Mouse (Mus musculus): Measurements from ENCODE around the gene Myof.

DNA sequence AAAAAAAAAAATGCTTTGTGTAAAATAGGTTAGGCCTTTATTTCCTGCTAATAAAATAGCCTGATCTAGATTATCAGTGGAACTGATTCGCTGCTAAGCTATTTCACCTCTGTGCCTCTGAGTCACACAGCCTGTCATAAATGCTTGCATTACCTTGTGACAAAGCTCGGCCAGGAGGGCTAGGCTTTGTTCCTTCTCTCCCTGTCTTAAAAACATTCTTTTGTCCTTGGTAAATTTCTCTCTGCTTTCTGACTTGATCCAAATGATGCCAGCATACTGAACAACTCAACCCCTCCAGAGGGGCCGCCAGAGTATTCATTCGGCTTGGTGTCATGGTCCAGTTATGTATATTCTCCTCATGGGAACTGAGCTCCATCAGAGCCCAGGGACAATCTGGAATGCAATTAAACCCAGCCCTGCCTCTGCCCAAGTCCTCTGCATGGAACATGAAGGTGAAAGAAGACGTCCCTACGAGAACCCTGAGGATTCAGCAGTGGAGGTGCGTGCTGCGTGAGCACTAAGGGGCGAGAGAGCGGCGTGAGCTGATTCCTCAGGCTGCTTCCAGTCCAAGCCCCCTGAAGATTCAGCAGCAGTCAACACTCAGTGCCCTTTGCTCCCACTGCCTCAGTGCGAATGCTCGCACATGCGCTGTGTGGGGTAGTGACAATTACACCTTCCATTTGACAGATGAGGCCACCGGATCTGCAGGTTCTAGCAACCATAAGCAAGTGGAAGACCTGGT, 10.2 kb downstream of the Myof start:
- TF ChIP-seq CHD2 (IDR thresholded peaks at IDR 0.05; ENCODE audit: low read depth, low read length) (no peak), ZC3H11A (IDR thresholded peaks at IDR 0.05; ENCODE audit: borderline replicate concordance, low read depth, low read length) (no peak), ZNF384 (IDR thresholded peaks at IDR 0.05; ENCODE audit: low read depth, low read length) (no peak), MAFK (IDR thresholded peaks at IDR 0.05; ENCODE audit: insufficient read depth, low read depth, low read length) (no peak), HCFC1 (IDR thresholded peaks at IDR 0.05; ENCODE audit: borderline replicate concordance, insufficient read depth, low read length) (no peak)
